ENCODE assay signal across 8 mouse cellular contexts in the genomic region with DNA sequence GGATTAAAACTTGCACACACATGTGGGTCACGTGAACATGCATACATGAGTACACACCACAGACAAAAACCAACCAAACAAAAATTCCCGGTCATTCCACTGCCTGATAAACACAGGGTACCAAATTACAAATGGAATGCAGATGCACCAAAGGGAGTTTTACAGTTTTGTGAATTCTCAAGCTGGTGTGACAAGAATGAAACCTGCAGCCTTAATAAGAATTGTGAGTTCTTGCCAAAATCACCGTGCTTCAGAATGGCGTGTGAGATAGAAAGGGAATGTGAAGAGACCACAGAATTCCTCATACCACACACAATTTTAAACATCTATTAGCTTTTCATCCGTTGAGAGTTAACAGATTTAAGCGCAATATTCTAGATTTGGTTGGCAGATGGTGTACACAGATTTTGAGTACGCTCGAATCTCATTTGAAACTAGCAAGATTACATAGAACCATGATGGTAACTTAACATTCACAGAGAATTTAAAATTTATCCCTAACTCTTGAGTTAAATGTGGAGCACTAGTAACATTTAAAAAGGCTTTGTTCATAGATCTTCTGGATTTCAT. TPM values are rescaled to one million over a fixed set of nuclear protein-coding genes. Genes with fewer than 3 reads are reported as not detected.
DNase-seq lines count a peak whose midpoint lies in the region; ATAC-seq and TF ChIP-seq lines count a peak whose summit lies in the region.

No protein-coding gene starts in this region.

- H3K79me2 ChIP-seq in heart, adult 2 months (replicated peaks; ENCODE audit: control insufficient read depth, insufficient read depth, low read length): peaks cover 7% of the 10 kb centered on the region

- no peak for DNase-seq in heart, adult 2 months
- DNase-seq in heart, adult 8-10 months (ENCODE audit: low spot score): no peak
- DNase-seq in 3T3-L1 (ENCODE audit: low read depth, low spot score): peak; percentile 28
- no peak for DNase-seq in ovary, postnatal 14 days (ENCODE audit: low spot score)
- no peak for DNase-seq in thymus, postnatal 36 days

- H3K9me3 ChIP-seq in limb, embryonic 15.5 days: no peaks in the 10 kb centered on the region

- peak overlapping the region; percentile 99 for H3K27ac ChIP-seq in heart, adult 2 months
- H3K27ac ChIP-seq in embryonic fibroblast, embryonic 13.5 days (ENCODE audit: insufficient read depth, low read length): peak overlapping the region; percentile 99
- peak overlapping the region; percentile 99 for H3K27ac ChIP-seq in limb, embryonic 15.5 days

- no peaks in the 10 kb centered on the region for H3K27me3 ChIP-seq in heart, adult 2 months (ENCODE audit: control insufficient read depth, insufficient read depth, low read length)
- H3K27me3 ChIP-seq in limb, embryonic 15.5 days: no peaks in the 10 kb centered on the region

- TF ChIP-seq CTCF in heart, adult 2 months (IDR thresholded peaks at IDR 0.05): no peak
- no peak for TF ChIP-seq CTCF in embryonic fibroblast, embryonic 13.5 days (IDR thresholded peaks at IDR 0.05; ENCODE audit: borderline replicate concordance, insufficient read depth, low read length)

- ATAC-seq in limb, embryonic 15.5 days (ENCODE audit: insufficient number of reproducible peaks, low FRiP score, low TSS enrichment, low read depth): no peak
- no peak for ATAC-seq in inflammation-experienced regulatory T-cells, adult 6 months

- peak overlapping the region; percentile 91; the same call in 1 of the 2 replicates for H3K9ac ChIP-seq in heart, adult 2 months (ENCODE audit: low read depth, low read length)
- 0 out of 2 replicates have a peak overlapping the region, but pooled peaks have one; percentile 0 for H3K9ac ChIP-seq in limb, embryonic 15.5 days

- TF ChIP-seq EP300 in heart, adult 2 months (IDR thresholded peaks at IDR 0.05; ENCODE audit: insufficient read depth, low read depth, low read length): no peak

- WGBS in heart, adult 2 months: 46% methylated on average over 8 of the region's 8 CpGs
- WGBS in limb, embryonic 15.5 days: 53% methylated on average over 8 of the region's 8 CpGs

- intact Hi-C loops in heart, adult 2 months (cut with DNase I): loop anchor here (1.0 kb wide), 1 partner anchor 105 kb away; no protein-coding TSS in a partner anchor

- H3K4me3 ChIP-seq in heart, adult 2 months: peak overlapping the region; percentile 65
- H3K4me3 ChIP-seq in embryonic fibroblast, embryonic 13.5 days (ENCODE audit: insufficient read depth, low read length): no peak overlapping the region
- peak overlapping the region; percentile 87 for H3K4me3 ChIP-seq in limb, embryonic 15.5 days

- H3K36me3 ChIP-seq in heart, adult 2 months (ENCODE audit: control insufficient read depth, insufficient read depth, low read length): peaks cover 14% of the 10 kb centered on the region
- H3K36me3 ChIP-seq in limb, embryonic 15.5 days: no peaks in the 10 kb centered on the region

- no peak for TF ChIP-seq POLR2A in heart, adult 2 months (IDR thresholded peaks at IDR 0.05; ENCODE audit: insufficient read depth, low read depth, low read length)
- TF ChIP-seq POLR2A in embryonic fibroblast, embryonic 13.5 days (IDR thresholded peaks at IDR 0.05; ENCODE audit: low read depth, low read length): no peak

- peaks cover 10% of the 10 kb centered on the region for H3K4me1 ChIP-seq in heart, adult 2 months (ENCODE audit: control insufficient read depth, insufficient read depth, low read length)
- H3K4me1 ChIP-seq in embryonic fibroblast, embryonic 13.5 days (ENCODE audit: control insufficient read depth, insufficient read depth, low read length): peaks cover 5% of the 10 kb centered on the region
- peaks cover 6% of the 10 kb centered on the region; the same call in 1 of the 2 replicates for H3K4me1 ChIP-seq in limb, embryonic 15.5 days

- peak overlapping the region; percentile 52 for H3K4me2 ChIP-seq in limb, embryonic 15.5 days

RNA-seq across cellular contexts. Expression of gene Picalm, which starts 1.3 kb away (rescaled TPM):
- total RNA-seq in heart, adult 2 months (2021): 100 to 1,000 TPM in 1 of 2 experiments, 10 to 100 TPM in 1; 99.4 to 128 TPM
- 60.1 and 107 TPM in 2 replicates for polyA plus RNA-seq in heart, adult 2 months (2012; rRNA removed)
- total RNA-seq in heart, adult 8-10 months (2022): 100 to 1,000 TPM in 2 of 4 experiments, 10 to 100 TPM in 2; 88.7 to 106 (median 101) TPM
- 615 and 683 TPM in 2 replicates for polyA plus RNA-seq in embryonic fibroblast, embryonic 13.5 days (2011; ENCODE audit: insufficient read length, low read depth, missing spikeins)
- 37.9 and 40.1 TPM in 2 replicates for polyA plus RNA-seq in limb, embryonic 15.5 days (2015; fragmentation: Nextera tagmentation; extraction: Ambion mirVana)
- polyA plus RNA-seq in inflammation-experienced regulatory T-cells, adult 6 months (2017; shearing (Covaris generic)): 10 to 100 TPM; 60.5 to 86.9 (median 80.0) TPM
